Comparison of ENCODE assay signal across 22 mouse cellular contexts in the genomic region with DNA sequence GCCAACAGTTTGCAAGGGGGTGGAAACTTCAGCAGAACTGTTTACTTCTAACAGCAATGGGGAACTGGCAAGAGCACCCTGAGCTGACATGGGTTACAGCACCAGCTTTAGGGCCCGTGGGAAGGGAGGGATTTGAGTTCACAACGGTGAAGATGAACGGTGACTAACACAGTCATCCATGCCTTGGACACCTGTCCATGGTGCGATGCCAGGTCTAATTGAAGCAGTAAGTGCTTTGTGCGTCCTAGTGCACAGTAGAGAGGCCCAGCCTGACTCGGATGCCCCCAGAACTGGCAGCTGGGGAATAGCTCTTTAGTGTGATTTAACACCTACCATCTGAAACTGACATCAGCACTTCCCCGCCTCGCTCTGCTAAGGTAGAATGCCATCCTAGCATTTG.
A peak's percentile ranks its signal among the peaks of the same experiment; 100 is the strongest.
DNase-seq lines count a peak whose midpoint lies in the region; ATAC-seq and TF ChIP-seq lines count a peak whose summit lies in the region.
"Had no signal": no experiment of that assay in that cellular context is flagged by ENCODE, and none has a peak within 500 bp of the region (broad histone marks: within the 10 kb centered on the region; RNA-seq: fewer than 3 reads in every experiment).

No protein-coding gene starts in this region.

- H3K4me3 ChIP-seq in megakaryocyte, embryonic 14.5 days (replicated peaks) = peak overlapping the region; percentile 48
- H3K4me3 ChIP-seq: limb, embryonic 12.5 days; myocyte; neural tube, embryonic 15.5 days had no signal

- ATAC-seq in megakaryocyte, adult 5-6 weeks (ENCODE audit: poor library complexity, severe bottlenecking) = no peak
- ATAC-seq: intestine, embryonic 16.5 days; liver, postnatal 0 days; lung, postnatal 0 days had no signal

- TF ChIP-seq POLR2A in brain, embryonic 14.5 days (IDR thresholded peaks at IDR 0.05; ENCODE audit: borderline replicate concordance, extremely low read depth, insufficient read depth, insufficient read length, poor library complexity, severe bottlenecking) = no peak

- H3K4me1 ChIP-seq in megakaryocyte, embryonic 14.5 days = peaks cover 80% of the 10 kb centered on the region

- H3K36me3 ChIP-seq in megakaryocyte, embryonic 14.5 days (replicated peaks; ENCODE audit: low read length) = peaks cover 51% of the 10 kb centered on the region
- H3K36me3 ChIP-seq: limb, embryonic 12.5 days; neural tube, embryonic 15.5 days had no signal

- DNase-seq in cerebellum, adult 9-10 months = peak; percentile 46
- DNase-seq in cerebellum, adult 11 months = no peak
- peak; percentile 59 for DNase-seq in brain, embryonic 14.5 days (ENCODE audit: low read depth)
- DNase-seq in cerebellum, postnatal 25 days = peak; percentile 43 to 62
- DNase-seq in urinary bladder, postnatal 36 days (ENCODE audit: low spot score in 2 of 2) = no peak
- DNase-seq: adrenal gland, postnatal 25 days; gastrocnemius, postnatal 14 days; kidney, adult 9 months; kidney, postnatal 14 days; liver, postnatal 0 days; midbrain, embryonic 14.5 days; right cerebral cortex, adult 18-20 months; right cerebral cortex, postnatal 4 days; thymus, adult 18-20 months; thymus, postnatal 4 days had no signal

- no peaks in the 10 kb centered on the region for H3K9me3 ChIP-seq in megakaryocyte, embryonic 14.5 days
- H3K9me3 ChIP-seq: limb, embryonic 12.5 days; neural tube, embryonic 15.5 days had no signal

- no peak for TF ChIP-seq CTCF in brain, embryonic 14.5 days (IDR thresholded peaks at IDR 0.05; ENCODE audit: borderline replicate concordance, extremely low read depth, insufficient read depth, insufficient read length)

- H3K27me3 ChIP-seq in megakaryocyte, embryonic 14.5 days (replicated peaks) = peaks cover 7% of the 10 kb centered on the region
- H3K27me3 ChIP-seq: limb, embryonic 12.5 days; neural tube, embryonic 15.5 days had no signal

Comparison
In these comparisons a context has a peak if more than half of its experiments do, and no peak if none do; other contexts are left out.
1. DNase-seq: peak in cerebellum, adult 9-10 months (single experiment), brain, embryonic 14.5 days (single experiment) and cerebellum, postnatal 25 days (2 of 2); none in cerebellum, adult 11 months (single experiment) and urinary bladder, postnatal 36 days (0 of 2).